Mouse (Mus musculus) testis, postnatal 14 days (tissue): ENCODE results near the gene Rasa1.

Experiments
- DNase-seq: peaks from one replicate; pipeline ENCODE4 v3.0.0; 2021; ENCODE audit warnings: low spot score

Gene Rasa1

GRCm38 (mm10) chr13:85288843-85289713 is at the start of gene Rasa1:
Gene Rasa1 (minus strand): TSS chr13:85289130.
- DNase-seq: peak; percentile 95

GRCm38 (mm10) chr13:85311547-85311946 is 22.6 kb upstream of the Rasa1 start:
- DNase-seq: no peak

- DNase-seq: no peak
These were observed 22.0 kb upstream of the Rasa1 start for GRCm38 (mm10) chr13:85310968-85311367.

GRCm38 (mm10) chr13:85310483-85310882 is 21.6 kb upstream of the Rasa1 start:
- DNase-seq: no peak

GRCm38 (mm10) chr13:85306039-85306438 is 17.1 kb upstream of the Rasa1 start:
- no peak for DNase-seq

GRCm38 (mm10) chr13:85290651-85291050 is 1.7 kb upstream of the Rasa1 start:
- DNase-seq: no peak

GRCm38 (mm10) chr13:85288574-85288842 is 422 bp downstream of the Rasa1 start:
- DNase-seq: peak; percentile 57

- no peak for DNase-seq
These were observed 905 bp downstream of the Rasa1 start for GRCm38 (mm10) chr13:85287876-85288573.

- DNase-seq: no peak
These were observed 6.3 kb downstream of the Rasa1 start for GRCm38 (mm10) chr13:85282626-85283025.

- no peak for DNase-seq
These were observed 10.0 kb downstream of the Rasa1 start for GRCm38 (mm10) chr13:85278951-85279350.

- no peak for DNase-seq
These were observed 14.4 kb downstream of the Rasa1 start for GRCm38 (mm10) chr13:85274572-85274971.

- no peak for DNase-seq
These were observed 15.1 kb downstream of the Rasa1 start for GRCm38 (mm10) chr13:85273788-85274187.

- DNase-seq: no peak
These were observed 50.2 kb downstream of the Rasa1 start for GRCm38 (mm10) chr13:85238760-85239159.

- no peak for DNase-seq
These were observed 70.3 kb downstream of the Rasa1 start for GRCm38 (mm10) chr13:85218656-85219055.

- no peak for DNase-seq
These were observed 78.6 kb downstream of the Rasa1 start for GRCm38 (mm10) chr13:85210353-85210752.

- DNase-seq: no peak
These were observed 80.3 kb downstream of the Rasa1 start for GRCm38 (mm10) chr13:85208656-85209055.

- DNase-seq: no peak
These were observed 81.4 kb downstream of the Rasa1 start for GRCm38 (mm10) chr13:85207493-85207892.

- no peak for DNase-seq
These were observed 97.7 kb downstream of the Rasa1 start for GRCm38 (mm10) chr13:85191253-85191652.

- DNase-seq: no peak
These were observed 99.2 kb downstream of the Rasa1 start for GRCm38 (mm10) chr13:85189644-85190121.

GRCm38 (mm10) chr13:85188903-85189643 is 99.9 kb downstream of the Rasa1 start, which contains the start of gene Ccnh:
Gene Ccnh (plus strand): TSS chr13:85189408.
- peak; percentile 93 for DNase-seq
